Mouse (Mus musculus): ENCODE measurements around the gene Emilin3.

GRCm38 (mm10) chr2:160883912-160884311 is 28.2 kb downstream of the Emilin3 start:
- TF ChIP-seq POLR2A (IDR thresholded peaks at IDR 0.05; ENCODE audit: low read depth, low read length): no peak
- no peak for TF ChIP-seq CTCF (IDR thresholded peaks at IDR 0.05; ENCODE audit: extremely low read depth, insufficient read length, insufficient replicate concordance, low read depth, low read length)

Data from small intestine, adult 2 months (tissue).